Mouse (Mus musculus) heart, embryonic 10.5 days (tissue): Measurements from ENCODE around the gene Tvp23b. TPM values are rescaled to one million over a fixed set of nuclear protein-coding genes. Genes with fewer than 3 reads are reported as not detected.

ENCODE experiments used
- DNase-seq: peaks from one replicate; pipeline ENCODE4 v3.0.0-alpha.2; 2017; ENCODE audit warnings: low spot score
- H3K27ac ChIP-seq: fragments of 300-500 bp; sonication (generic); 2 replicates; pipeline ENCODE4 v1.5.1; 2016; ENCODE audit warnings: mild to moderate bottlenecking
- H3K27me3 ChIP-seq: fragments of 300-500 bp; sonication (generic); 2 replicates; pipeline ENCODE4 v1.6.1; 2016; ENCODE audit warnings: mild to moderate bottlenecking; ENCODE audit not compliant: poor library complexity, insufficient read depth, severe bottlenecking
- H3K36me3 ChIP-seq: fragments of 300-500 bp; sonication (generic); 2 replicates; pipeline ENCODE4 v1.6.1; 2016; ENCODE audit warnings: mild to moderate bottlenecking, moderate library complexity
- H3K4me1 ChIP-seq: fragments of 300-500 bp; sonication (generic); 2 replicates; pipeline ENCODE4 v1.6.1; 2016; ENCODE audit warnings: mild to moderate bottlenecking
- H3K4me3 ChIP-seq: fragments of 300-500 bp; sonication (generic); 2 replicates; pipeline ENCODE4 v1.5.1; 2016; ENCODE audit warnings: mild to moderate bottlenecking, moderate library complexity
- H3K9me3 ChIP-seq: fragments of 300-500 bp; sonication (generic); 2 replicates; pipeline ENCODE4 v1.6.1; 2016; ENCODE audit warnings: mild to moderate bottlenecking, moderate library complexity
- WGBS: fragments of 180-500 bp; shearing (Covaris S2); methylation state at CpG from one replicate; pipeline ENCODE4 v1.1.7; 2016; 5-methylcytosine and 5-hydroxymethylcytosine counted together
- polyA plus RNA-seq: library from polyadenylated mRNA; unstranded; fragments of >200 nt; fragmentation: Nextera tagmentation; extraction: Ambion mirVana; gene quantifications from 2 replicates; pipeline ENCODE4 v1.2.1, GENCODE M21; 2016

Tvp23b gene
- 55.6 and 61.8 TPM in 2 replicates for polyA plus RNA-seq

DNA sequence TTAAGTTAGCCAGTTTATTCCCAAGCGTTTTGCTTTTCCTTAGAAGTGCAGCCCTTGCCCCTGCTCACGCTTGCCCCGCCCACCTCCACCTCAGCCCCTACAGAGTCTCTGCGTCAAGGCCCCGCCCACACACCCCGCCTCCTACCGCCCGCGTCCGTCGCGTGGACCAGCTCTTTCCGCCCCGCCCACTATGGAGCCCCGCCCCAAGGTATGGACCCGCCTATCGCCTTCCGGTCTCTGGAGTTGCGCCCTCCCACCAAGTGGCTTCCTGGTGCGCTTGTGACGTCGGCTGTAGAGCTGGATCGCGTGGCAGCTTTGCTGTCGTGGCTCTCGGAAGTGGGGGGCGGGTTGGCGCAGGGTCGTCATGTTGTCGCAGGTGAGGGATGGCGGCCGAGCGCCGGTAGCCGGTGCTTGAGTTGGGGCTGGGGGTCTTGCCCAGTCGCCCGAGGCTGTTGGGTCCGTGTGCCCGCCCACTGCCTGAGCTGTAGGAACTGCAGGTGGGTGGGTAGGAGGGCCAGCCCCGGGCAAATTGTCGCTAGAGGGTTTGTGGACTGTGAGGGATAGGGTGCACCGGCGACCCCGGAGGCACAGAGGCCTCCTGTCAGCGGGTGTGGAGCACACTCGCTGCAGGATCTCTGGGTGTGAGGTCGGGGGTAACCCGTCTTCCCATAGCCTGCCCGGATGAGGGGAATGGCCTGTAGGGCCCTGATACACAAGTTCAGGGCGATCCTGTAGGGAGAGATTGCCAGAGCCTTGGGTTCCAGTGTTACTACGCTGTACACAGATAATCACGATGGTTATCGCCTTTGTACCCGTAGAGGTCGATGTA, at the start of gene Tvp23b:
TSS of gene Tvp23b (plus strand) at position 236 of the 829 bp plus-strand sequence.
- peaks cover 18% of the 10 kb centered on the region for H3K36me3 ChIP-seq
- under 1% methylated on average over 55 of the region's 55 CpGs for WGBS
- H3K27ac ChIP-seq: peak within 1 kb of the TSS; percentile 98
- no peaks in the 10 kb centered on the region for H3K27me3 ChIP-seq
- DNase-seq: peak; percentile 100
- H3K4me1 ChIP-seq: no peaks in the 10 kb centered on the region
- peak within 1 kb of the TSS; percentile 87 for H3K4me3 ChIP-seq
- no peaks in the 10 kb centered on the region for H3K9me3 ChIP-seq

DNA sequence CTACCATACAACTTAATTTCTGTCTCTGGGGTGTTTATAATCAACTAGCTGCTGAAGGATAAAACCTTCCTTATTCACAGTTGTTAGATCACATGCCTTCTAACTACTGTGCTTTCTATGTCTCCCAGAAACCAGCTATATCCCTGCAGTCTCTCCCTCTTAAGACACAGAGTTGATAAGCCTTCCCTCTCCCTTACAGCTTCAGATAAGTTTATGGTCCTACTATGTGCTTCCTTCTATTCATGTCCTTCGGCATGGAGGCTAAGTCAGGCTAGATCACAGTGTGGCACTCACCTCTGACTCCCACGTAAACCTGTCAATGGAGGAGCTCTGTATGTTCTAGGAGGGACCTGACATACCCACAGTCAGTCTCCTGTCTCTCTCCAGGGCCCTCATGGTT, 48.9 kb upstream of the Tvp23b start:
- no peaks in the 10 kb centered on the region; the same call in 1 of the 2 replicates for H3K36me3 ChIP-seq
- 80% methylated on average over 2 of the region's 2 CpGs for WGBS

DNA sequence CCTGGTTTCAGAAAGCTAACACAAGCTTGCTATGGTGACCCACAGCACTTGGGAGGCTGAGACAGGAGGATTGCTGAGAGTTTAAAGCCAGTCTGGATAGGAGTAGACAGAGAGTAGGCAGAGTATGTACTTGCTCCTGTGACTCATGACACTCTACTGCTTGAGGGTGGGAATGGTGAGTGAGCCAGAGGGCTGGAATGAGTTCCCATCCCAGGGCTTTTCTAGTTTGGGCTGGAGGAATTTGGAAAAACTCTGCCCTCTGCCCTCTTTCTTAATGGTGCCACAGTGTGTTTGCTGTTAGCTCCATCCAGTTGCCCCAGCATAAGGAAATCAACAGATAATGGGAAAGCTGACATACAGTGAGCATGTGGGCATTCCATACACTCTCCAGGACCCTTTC, 47.3 kb upstream of the Tvp23b start:
- DNase-seq: no peak
- Histone ChIP-seq H3K27me3 (peaks cover 6% of the 10 kb centered on the region; the same call in 1 of the 2 replicates), H3K36me3 (no peaks in the 10 kb centered on the region; the same call in 1 of the 2 replicates), H3K9me3 (no peaks in the 10 kb centered on the region), H3K4me1 (no peaks in the 10 kb centered on the region), H3K27ac (no peak overlapping the region), H3K4me3 (no peak overlapping the region)

More for the DNA sequence above, 48.9 kb upstream of the Tvp23b start:
- H3K27ac ChIP-seq: no peak overlapping the region
- no peaks in the 10 kb centered on the region for H3K9me3 ChIP-seq
- DNase-seq: no peak
- no peak overlapping the region for H3K4me3 ChIP-seq
- 0 out of 2 replicates have a peak, but pooled peaks cover 4% of the 10 kb centered on the region for H3K4me1 ChIP-seq
- peaks cover 6% of the 10 kb centered on the region; the same call in 1 of the 2 replicates for H3K27me3 ChIP-seq

DNA sequence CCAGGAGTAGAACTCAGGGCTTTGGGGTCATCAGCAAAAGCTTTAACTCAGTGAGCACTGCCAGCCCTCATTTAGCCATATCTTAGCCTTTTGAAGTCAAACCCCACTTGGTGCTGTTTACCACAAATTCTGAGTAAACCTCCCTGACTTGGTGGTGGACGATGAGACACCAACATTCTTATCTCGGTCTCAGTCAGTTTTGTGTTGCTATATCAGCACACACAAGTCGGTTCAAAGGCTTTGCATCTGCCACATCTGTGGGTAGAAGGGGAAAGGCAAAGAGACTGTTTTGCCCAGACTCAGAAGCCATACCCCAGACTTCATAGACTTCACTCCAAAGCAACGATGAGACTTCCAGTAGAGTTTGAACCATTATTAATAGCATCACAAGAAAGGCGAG, 34.7 kb upstream of the Tvp23b start:
- no peaks in the 10 kb centered on the region for H3K36me3 ChIP-seq
- peaks cover 17% of the 10 kb centered on the region for H3K4me1 ChIP-seq
- H3K27me3 ChIP-seq: no peaks in the 10 kb centered on the region
- WGBS: 77% methylated on average over 5 of the region's 5 CpGs
- H3K4me3 ChIP-seq: no peak overlapping the region
- no peak for DNase-seq
- H3K9me3 ChIP-seq: no peaks in the 10 kb centered on the region
- H3K27ac ChIP-seq: no peak overlapping the region

DNA sequence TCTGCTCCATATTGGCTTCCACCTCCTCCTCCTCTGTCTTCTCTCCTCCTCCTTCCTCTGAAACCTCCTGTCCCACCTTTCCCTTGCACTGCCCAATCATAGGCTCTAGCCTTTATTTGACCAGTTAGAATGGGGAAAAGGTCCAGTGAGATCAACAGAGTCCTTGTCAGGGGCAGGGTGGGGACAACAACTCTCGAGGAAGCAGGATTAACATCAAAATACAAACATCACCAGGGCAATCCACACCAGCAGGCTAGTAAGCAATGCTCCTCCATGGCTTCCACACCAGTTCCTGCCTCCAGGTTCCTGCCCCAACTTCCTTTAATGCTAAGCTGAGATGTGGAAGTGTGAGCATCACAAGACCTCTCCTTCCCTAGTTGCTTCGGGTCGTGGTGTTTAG, 33.5 kb upstream of the Tvp23b start:
- WGBS: 71% methylated on average over 3 of the region's 3 CpGs
- no peaks in the 10 kb centered on the region for H3K27me3 ChIP-seq
- no peaks in the 10 kb centered on the region for H3K9me3 ChIP-seq
- DNase-seq: no peak
- no peaks in the 10 kb centered on the region for H3K36me3 ChIP-seq
- peaks cover 17% of the 10 kb centered on the region for H3K4me1 ChIP-seq
- H3K27ac ChIP-seq: no peak overlapping the region
- no peak overlapping the region for H3K4me3 ChIP-seq

DNA sequence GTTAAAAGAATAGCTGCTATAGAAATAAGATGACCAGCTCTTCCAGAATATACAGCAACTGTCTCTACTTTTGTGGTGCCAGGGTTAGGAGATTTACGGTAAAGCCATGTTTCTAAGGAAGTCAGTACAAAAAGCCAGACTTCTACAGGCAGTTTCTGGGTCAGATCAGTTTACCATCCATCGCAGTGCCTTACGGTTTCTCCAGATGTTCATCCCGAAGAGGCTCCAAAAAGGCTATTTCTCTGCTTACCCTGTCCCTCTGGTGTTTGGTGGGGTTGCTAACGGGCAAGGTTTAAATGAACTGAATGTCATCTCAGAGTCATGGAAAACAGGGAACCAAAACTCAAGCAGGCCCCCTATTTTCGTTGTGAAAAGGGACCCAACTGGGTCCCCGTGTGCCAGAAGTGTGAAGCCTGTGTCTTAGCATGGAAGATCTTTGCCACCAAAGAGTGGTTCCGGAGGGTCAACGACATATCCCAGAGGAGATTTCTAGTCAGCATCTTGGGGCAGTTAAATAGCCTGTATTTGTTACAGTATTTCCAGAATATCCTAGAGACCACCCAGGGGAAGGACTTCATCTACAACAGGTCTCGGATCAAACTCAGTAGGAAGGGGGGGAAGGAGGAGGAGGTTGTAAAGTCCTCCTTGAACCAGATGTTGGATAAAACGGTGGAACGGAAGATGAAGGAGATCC, 32.1 kb upstream of the Tvp23b start, which contains the start of gene Fbxw10:
TSS of gene Fbxw10 (plus strand) at position 109 of the 694 bp plus-strand sequence.
- no peak for DNase-seq
- Histone ChIP-seq H3K4me1 (peaks cover 17% of the 10 kb centered on the region), H3K36me3 (no peaks in the 10 kb centered on the region), H3K9me3 (no peaks in the 10 kb centered on the region), H3K27me3 (no peaks in the 10 kb centered on the region), H3K4me3 (no peak within 1 kb of the TSS; the same call in 1 of the 2 replicates), H3K27ac (peak within 1 kb of the TSS; percentile 67)
- WGBS: 40% methylated on average over 12 of the region's 12 CpGs

DNA sequence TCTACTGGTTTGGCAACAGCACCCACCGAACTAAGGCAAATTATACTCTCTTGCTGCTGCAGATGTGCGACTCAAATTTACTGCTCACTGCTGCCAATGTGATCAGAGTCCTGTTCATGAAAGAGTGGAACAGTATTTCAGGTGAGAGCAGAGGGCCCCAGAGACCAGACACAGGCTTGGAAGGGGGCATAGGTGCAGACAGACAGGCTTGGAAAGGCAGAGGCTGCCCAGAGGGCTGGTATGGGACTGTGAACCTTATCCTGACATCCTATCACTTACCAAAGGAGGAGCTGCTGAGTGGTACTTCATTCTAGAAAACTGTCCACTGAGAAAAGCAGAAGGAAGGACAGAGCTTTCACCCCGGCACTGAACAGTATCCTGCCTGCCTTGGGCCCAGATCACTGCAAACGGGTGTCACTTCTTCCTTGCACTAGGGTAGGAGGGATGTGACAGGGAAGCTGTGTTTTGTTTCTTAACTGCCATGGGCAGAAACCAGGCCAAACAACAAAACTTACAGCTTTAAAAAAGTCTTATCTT, 31.5 kb upstream of the Tvp23b start:
- Histone ChIP-seq H3K9me3 (no peaks in the 10 kb centered on the region), H3K4me3 (no peak overlapping the region), H3K27me3 (no peaks in the 10 kb centered on the region), H3K36me3 (no peaks in the 10 kb centered on the region), H3K4me1 (peaks cover 17% of the 10 kb centered on the region), H3K27ac (no peak overlapping the region)
- 47% methylated on average over 4 of the region's 4 CpGs for WGBS
- DNase-seq: no peak

DNA sequence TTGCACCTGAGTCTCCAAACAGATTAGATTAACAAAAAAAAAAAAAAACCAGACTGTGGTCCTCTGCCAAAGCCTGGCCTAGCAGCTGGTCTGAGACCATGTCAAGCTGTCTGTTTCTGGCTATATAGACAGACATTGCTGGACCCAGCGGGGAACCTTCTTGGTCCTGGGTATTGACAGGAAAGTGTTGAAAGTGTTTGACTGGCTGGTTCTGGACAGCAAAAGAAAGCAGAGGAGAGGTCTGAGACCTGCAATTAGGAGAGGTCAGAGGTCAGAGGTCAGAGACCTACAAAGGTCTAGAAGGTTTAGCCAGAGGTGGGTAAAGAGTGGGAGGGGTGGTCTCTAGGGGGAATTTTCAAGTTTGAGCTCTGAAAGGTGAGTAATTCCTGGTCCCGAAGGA, 31.0 kb upstream of the Tvp23b start:
- 48% methylated on average over 2 of the region's 2 CpGs for WGBS
- no peak overlapping the region for H3K27ac ChIP-seq
- no peaks in the 10 kb centered on the region for H3K27me3 ChIP-seq
- H3K4me3 ChIP-seq: no peak overlapping the region
- H3K36me3 ChIP-seq: no peaks in the 10 kb centered on the region
- H3K4me1 ChIP-seq: peaks cover 17% of the 10 kb centered on the region
- no peak for DNase-seq
- no peaks in the 10 kb centered on the region for H3K9me3 ChIP-seq

DNA sequence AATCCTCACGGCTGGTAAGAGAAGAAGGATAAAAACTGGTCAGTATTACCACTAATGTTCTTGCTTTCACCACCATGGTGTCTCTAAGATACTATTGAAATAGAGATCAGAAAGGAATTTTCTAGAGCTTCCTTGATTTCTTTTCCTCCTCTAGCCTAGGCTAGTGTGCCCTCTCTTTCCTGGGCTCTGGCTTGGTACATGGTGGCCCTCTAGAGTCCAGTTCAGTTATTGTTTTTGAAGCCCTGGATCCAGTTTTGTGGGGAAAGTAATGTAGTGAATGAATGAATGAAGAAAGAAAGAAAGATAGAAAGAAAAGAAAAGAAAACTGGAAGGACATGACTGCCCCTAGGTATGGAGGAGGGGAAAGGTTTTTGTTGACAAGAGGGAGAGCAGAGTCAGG, 28.1 kb upstream of the Tvp23b start:
- H3K27ac ChIP-seq: no peak overlapping the region
- H3K27me3 ChIP-seq: no peaks in the 10 kb centered on the region
- DNase-seq: no peak
- no peaks in the 10 kb centered on the region for H3K36me3 ChIP-seq
- WGBS: 73% methylated on average over 1 of the region's 1 CpGs
- no peaks in the 10 kb centered on the region for H3K9me3 ChIP-seq
- H3K4me1 ChIP-seq: peaks cover 17% of the 10 kb centered on the region
- no peak overlapping the region for H3K4me3 ChIP-seq

DNA sequence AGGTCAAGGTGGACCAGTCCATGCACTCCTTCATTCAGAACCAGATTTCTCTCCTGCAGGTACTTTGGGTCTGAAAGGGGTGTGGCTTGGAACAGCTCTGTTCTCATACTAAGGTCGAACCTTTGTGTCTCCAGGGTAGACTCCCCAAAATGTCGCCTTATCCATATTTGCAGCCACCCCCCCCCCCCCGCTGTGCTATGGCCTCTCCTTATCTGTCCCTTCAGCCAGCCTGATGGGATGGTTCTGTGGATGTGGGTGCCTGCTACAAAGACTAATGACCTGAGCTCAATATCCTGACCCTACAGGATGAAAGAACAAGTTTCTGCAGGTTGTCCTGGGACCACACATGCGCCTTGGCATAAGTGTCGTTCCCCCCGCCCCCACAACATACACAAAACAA, 25.9 kb upstream of the Tvp23b start:
- 73% methylated on average over 6 of the region's 6 CpGs for WGBS
- Histone ChIP-seq H3K4me3 (no peak overlapping the region), H3K36me3 (no peaks in the 10 kb centered on the region)

DNA sequence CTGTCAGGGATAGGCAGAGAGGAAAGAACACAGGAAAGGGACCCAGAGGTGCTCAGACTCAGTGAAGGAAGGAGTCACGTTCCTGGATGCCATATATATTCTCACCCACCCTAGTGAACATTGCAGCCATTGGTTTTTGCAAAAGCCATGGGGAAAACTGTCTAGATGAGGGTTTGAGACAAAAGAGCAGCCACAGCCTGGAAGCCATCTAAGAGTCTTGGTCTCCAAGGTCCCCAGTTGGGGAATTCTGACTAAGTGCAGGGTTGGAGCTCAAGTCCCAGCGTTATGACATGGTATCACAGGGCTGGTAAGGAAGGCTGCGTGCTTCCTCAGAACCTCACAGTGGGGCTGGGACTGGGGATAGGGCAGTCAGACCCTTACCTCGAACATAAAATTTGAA, 13.7 kb upstream of the Tvp23b start:
- no peak for DNase-seq
- no peak overlapping the region for H3K4me3 ChIP-seq
- H3K27ac ChIP-seq: no peak overlapping the region
- H3K4me1 ChIP-seq: no peaks in the 10 kb centered on the region
- no peaks in the 10 kb centered on the region for H3K36me3 ChIP-seq
- H3K9me3 ChIP-seq: no peaks in the 10 kb centered on the region
- no peaks in the 10 kb centered on the region for H3K27me3 ChIP-seq
- 78% methylated on average over 4 of the region's 4 CpGs for WGBS

More for the DNA sequence above, 25.9 kb upstream of the Tvp23b start:
- H3K4me1 ChIP-seq: 0 out of 2 replicates have a peak, but pooled peaks cover 5% of the 10 kb centered on the region
- DNase-seq: no peak
- H3K27me3 ChIP-seq: no peaks in the 10 kb centered on the region
- H3K9me3 ChIP-seq: no peaks in the 10 kb centered on the region
- no peak overlapping the region for H3K27ac ChIP-seq

DNA sequence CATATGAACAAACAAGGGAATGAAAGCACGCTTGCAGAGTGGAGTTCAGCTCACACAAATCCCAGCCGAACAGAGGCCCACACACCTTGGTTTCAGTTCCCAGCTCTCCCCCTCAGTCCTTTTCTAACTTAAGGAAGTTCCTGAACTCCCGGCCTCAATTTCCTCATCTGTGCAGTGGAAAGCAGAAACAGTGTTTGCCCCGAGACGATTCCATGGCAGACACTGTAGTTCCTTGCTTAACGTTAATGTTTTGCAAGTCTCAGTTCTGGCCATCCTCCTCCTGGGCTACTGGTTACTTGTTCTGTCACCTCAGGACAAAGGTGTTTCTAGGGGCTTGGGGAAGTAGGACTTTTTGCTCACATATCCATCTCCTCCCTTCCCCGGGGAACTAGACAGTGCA, 12.6 kb upstream of the Tvp23b start:
- Histone ChIP-seq H3K4me1 (no peaks in the 10 kb centered on the region), H3K36me3 (no peaks in the 10 kb centered on the region), H3K27me3 (no peaks in the 10 kb centered on the region), H3K27ac (no peak overlapping the region), H3K4me3 (no peak overlapping the region), H3K9me3 (no peaks in the 10 kb centered on the region)
- DNase-seq: no peak
- WGBS: 78% methylated on average over 7 of the region's 7 CpGs

DNA sequence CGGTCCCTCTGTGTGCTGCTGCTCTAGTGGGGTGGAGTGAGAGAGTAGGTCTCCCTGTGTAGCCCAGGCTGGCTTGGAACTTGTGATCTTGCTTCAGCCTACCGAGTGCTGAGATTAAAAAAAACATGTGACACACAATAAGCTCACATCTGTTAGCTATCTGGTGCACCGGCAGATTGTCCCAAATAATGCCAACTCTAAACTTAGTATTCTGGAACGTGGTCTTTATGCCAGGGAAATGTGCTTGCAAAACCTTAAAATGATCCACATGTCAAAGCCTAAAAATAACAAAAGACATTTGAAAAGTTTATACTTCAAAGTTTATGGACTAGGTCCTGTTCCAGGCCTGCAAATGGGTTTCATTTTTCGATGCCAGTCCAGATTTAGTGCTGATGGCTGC, 10.1 kb upstream of the Tvp23b start:
- no peak for DNase-seq
- Histone ChIP-seq H3K4me3 (no peak overlapping the region), H3K36me3 (no peaks in the 10 kb centered on the region), H3K4me1 (no peaks in the 10 kb centered on the region), H3K27ac (no peak overlapping the region), H3K9me3 (no peaks in the 10 kb centered on the region), H3K27me3 (no peaks in the 10 kb centered on the region)
- WGBS: 82% methylated on average over 5 of the region's 5 CpGs
